Mouse (Mus musculus) left cerebral cortex, postnatal 36 days (tissue): ENCODE data around the gene Cdk5rap3. TPM values are rescaled to one million over a fixed set of nuclear protein-coding genes. Genes with fewer than 3 reads are reported as not detected.

Source experiments
- DNase-seq, 2 experiments: peaks; one replicate each; pipeline ENCODE4 v3.0.0; 2021 to 2022; ENCODE audit warnings: low spot score in 2 of 2, mixed read lengths in 1 of 2
- intact Hi-C: fragments of 180-260 bp; cut with DNase I; formaldehyde crosslinking; loops from one replicate; pipeline ENCODE4 v1.15.1; 2025
- total RNA-seq, 2 experiments: library from RNA; stranded (reverse); gene quantifications; 2 replicates each; pipeline ENCODE4 v1.2.3; 2021

The Cdk5rap3 gene
- total RNA-seq, 2 experiments from 2014 or later: 30.3 to 31.5 TPM

DNA sequence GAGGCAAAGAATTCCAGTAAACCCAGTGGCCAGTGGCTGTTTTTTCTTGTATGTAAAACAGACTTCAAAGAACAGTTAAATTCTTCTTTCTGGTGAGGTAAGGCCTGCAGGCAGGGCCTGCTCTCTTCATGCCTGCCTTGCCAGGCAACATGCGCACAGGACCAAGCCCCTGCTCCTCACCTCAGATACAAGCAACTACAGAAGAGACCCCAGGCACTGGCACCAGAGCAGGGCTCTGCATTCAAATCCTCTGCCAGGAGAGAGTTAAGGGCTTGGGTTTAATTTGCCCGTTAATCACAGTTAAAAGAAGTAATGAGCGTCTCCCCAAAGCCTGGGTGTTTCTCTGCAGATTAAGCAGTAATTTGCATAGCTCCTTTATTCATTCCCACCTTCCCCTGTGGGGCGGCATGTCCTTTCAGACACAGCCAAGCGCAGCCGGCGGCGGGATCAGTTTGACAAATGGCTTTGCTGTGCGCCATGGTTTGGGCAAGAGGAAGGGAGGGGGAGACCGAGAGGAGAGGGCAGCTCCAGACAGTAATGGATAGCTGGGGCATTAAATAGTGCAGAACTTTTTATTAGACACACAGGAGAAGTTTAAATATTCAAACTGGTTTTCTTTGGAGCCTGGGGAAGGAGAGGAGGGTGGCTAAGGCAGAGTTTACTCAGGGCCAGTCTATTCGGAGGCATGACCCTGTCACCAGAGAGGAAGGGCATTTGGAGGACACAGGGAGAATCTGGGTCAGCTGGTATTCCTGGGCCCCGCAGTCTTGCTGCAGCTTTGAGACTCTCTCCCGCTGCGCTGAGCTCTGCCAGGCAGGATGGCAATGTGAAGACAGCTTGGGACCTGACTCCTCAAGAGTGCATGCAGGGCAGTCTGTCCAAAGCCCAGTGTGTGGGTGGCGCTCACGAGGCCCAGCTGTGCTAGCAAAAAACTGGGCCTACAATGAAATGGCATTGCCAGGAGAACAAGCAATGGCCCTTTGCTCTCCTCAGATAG is 13.4 kb downstream of the Cdk5rap3 start:
- DNase-seq: no peak

GRCm38 (mm10) chr11:96901332-96901731 is 15.0 kb downstream of the Cdk5rap3 start:
- no peak for DNase-seq
- intact Hi-C loops: no loop called here

More for the DNA sequence above, 13.4 kb downstream of the Cdk5rap3 start:
- intact Hi-C loops: loop anchor here (2.0 kb wide), 1 partner anchor 30 kb away; no protein-coding TSS in a partner anchor

- DNase-seq: no peak
- intact Hi-C loops: no loop called here
Measured at GRCm38 (mm10) chr11:96899449-96900306, 16.6 kb downstream of the Cdk5rap3 start.

GRCm38 (mm10) chr11:96895886-96896285 is 20.4 kb downstream of the Cdk5rap3 start:
- intact Hi-C loops: no loop called here
- DNase-seq: no peak

GRCm38 (mm10) chr11:96893203-96893842 is 23.0 kb downstream of the Cdk5rap3 start:
- no peak for DNase-seq
- intact Hi-C loops: no loop called here

DNA sequence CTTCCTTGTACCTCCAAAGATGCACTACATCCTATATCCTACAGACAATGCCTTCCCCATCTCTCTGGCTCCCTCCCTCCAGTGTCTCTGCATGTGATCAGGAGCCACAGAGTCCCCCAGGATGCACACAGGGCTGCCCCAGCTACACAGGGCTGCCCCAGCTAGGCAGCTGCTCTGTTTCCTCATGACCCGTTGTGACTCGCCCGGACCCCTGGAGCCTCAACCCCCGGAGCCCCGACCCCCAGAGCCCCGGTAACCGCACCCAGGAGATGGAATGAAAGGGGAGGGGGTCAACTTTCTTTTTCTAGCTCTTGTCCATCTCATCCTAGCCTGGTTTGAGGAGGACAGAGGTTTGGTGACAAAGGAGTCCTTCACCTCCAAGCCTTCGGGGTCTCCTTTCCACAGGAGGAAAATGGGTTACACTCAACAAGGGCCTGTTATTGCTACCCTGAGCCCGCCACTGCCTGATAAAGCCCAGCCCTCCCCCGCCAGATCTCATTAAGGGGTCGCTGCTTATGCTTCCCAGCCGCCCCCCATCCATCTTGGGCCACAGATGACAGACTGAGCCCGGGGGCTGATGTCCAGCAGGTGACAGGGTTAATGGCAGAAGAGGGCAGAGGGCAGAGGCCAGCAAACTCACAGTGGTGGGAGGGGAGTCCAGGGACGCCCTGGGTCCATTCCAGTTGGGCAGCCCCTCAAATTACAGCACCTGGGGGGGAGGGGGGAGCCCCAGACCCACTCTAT is 24.3 kb downstream of the Cdk5rap3 start:
- DNase-seq: no peak
- intact Hi-C loops: no loop called here

DNA sequence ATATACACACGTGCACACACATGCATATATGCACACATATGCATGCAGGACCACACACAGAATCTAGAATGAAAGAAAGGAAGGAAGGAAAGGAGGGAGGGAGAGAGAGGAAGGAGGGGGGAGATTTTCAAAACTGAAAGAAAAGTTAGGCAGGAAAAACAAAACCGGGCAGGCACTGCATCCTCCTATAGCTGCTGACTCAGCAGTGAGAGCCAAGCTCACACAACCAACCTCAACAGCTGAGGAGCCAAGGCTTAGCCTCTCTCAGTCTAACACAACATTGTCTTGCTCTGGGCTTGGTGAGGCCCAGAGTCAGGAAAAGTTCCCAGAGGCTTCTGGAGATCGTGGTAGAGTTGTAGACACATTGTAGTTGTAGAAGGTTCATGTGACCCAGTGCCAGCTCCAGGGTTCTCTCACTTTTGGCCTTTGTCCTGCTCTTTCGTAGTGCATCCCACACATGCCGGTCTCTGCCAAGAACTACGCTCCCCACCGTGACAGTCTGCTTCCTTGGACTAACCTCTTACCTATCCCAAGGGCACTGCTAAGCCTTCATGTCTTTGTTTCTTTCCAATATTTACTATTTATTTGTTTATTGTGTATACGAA is 29.3 kb downstream of the Cdk5rap3 start:
- intact Hi-C loops: no loop called here
- no peak for DNase-seq

DNA sequence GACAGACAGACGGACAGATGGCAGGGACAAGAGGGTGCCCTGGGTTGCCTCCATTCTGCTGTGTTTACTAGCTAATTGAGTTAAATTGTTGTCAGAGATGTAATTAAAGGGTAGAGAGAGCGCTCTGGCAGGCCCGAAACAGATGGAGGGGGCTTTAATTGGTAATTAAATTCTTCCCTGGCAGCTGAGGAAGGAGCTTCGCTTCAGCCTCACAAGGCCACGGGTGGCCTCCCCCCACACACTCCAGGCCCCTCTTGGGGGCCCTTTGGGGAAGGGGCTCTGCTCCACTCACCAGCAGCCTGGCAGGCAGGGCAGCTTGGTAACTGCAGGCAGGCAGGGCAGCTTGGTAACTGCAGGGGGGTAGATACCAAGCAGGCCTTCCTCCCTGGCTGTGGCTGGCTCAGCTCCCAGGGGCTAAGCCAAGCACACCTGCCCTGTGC is 30.4 kb downstream of the Cdk5rap3 start:
- intact Hi-C loops: no loop called here
- no peak for DNase-seq

DNA sequence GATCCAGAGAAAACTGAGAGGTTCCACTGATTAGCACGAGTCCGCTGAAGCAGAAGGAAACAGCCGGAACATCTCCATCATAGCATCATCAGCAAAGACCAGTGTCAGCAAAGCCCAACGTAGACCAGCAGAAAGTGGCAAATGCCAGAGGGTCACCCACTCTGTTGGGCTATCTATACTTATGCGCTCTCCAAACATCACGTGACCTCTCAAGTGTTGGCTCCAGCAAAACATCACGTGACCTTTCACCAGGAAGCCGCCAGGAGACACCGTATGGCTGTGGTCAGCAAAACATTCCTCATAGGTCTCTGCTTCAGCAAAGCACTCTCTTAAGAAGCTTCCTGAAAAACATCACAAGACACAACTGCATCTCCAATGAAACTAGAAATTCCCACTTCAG is 36.0 kb downstream of the Cdk5rap3 start:
- DNase-seq: no peak
- intact Hi-C loops: no loop called here

DNA sequence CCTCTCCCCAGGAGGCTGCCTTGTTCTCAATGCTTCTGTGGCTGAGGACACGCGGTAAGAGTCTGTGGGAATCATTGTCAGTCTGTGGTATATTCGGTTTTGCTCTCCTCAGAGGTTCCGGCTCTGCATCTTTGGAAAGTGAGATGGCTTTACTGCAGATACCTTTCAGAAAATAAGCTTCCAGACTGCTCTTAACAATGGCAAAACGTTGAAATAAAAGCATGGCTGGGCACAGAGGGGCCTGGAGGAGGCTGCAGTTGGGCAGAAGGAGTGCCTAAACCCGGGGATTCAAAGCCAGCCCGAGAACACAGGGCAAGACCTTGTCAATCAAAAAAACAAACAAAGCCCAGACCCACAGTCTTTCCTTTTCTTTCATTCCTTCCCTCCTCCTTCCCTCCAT is 36.9 kb downstream of the Cdk5rap3 start:
- DNase-seq: no peak
- intact Hi-C loops: no loop called here

DNA sequence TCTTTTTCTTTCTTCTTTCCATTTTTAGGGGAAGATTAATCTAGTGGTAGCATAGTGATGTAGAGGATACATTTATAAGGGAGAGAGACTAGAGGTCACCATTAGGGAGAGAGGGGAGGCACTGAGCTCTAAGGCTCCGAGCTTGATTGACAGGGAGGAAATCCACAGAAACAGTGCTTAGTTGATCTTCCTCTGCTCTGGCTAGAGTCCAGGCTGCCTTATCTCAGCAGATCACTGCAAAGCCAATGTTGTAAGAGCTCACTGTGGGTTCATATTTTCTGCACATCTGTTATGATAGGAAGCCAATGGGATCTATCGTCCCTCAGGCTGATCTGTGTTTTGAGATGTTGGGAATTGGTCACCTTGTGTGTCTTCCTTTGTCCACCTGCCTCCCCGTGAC is 37.6 kb downstream of the Cdk5rap3 start:
- intact Hi-C loops: no loop called here
- DNase-seq: no peak

GRCm38 (mm10) chr11:96877071-96877470 is 39.2 kb downstream of the Cdk5rap3 start:
- DNase-seq: no peak
- intact Hi-C loops: no loop called here

GRCm38 (mm10) chr11:96876300-96877040 is 39.8 kb downstream of the Cdk5rap3 start:
- DNase-seq: no peak
- intact Hi-C loops: no loop called here

GRCm38 (mm10) chr11:96875745-96876144 is 40.6 kb downstream of the Cdk5rap3 start:
- intact Hi-C loops: no loop called here
- DNase-seq: peak; percentile 84 to 86

- no peak for DNase-seq
- intact Hi-C loops: no loop called here
Measured at GRCm38 (mm10) chr11:96875270-96875669, 41.0 kb downstream of the Cdk5rap3 start.

DNA sequence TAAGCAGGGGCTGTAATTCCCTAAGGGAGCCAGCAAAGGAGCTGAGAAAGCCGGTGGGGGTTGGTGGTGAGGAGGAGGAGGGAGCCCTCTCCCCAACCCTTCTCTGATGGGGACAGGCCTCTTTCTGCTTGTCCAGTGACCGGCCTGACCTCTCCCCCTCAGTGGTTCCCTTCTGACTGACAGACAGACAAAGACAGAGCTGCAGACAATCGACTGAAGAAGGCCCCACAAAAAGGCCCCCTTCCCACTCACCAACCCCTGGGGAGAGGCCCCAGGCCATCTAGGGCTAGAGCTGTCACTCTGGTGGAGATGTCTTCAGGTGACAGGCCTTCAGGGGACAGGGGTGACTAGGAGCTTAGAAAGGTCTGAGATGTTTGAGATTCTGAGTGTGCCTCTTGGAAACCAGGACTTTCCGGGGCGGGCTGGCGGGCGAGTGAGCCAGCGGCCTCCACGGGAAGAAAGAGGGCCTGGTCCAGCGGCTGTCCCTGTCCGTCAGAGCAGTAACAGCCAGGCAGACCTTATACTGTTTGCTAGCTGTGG is 42.6 kb downstream of the Cdk5rap3 start:
- intact Hi-C loops: loop anchor here (2.0 kb wide), 1 partner anchor 29 kb away; no protein-coding TSS in a partner anchor
- no peak for DNase-seq

DNA sequence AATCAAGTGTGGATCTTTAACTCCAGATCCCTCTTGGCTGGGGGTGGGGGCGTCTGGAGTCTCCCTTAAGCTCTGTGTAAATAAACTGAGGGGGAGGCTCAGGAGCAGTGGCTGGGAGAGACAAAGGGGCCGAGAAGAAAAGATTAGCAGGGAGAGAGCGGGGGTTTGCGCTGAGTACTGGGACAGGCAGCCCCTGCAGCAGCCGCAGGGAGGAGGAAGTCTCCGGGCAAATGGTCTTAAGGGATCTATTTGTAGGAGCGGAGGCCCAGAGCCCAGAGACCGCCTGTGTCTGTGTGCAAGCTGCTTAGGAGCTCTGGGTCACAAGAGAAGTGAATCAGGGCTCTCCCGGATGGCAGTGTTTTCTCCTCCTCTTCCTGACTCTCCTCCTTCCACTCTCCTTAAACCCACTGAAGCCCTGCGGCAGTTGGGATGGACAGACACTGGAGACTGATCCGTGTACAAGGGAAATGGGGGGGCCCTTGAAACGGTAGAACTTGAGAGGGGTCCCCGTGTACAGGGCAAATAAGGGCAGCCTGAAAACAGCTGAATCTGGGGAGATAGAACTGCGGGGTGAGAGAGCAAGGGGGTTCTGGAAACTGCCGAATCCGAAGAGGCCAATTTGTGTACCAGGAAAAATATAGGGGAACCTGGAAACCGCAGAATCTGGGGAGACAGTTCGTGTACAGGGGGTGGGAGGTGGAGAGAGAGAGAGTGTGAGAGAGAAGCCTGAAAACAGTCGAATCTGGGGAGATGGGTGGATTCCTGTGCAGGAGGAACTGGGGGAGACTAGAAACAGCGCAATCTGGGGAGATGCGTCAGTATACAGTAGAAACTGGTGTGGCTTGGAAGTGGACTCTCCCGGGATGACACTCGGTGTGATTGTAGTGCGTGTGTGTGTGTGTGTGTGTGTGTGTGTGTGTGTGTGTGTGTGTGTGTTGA is 43.6 kb downstream of the Cdk5rap3 start:
- intact Hi-C loops: loop anchor here (2.0 kb wide), 1 partner anchor 30 kb away; no protein-coding TSS in a partner anchor
- no peak for DNase-seq
